Mouse (Mus musculus): ENCODE data around the gene Srp54a. TPM values are rescaled to one million over a fixed set of nuclear protein-coding genes. Genes with fewer than 3 reads are reported as not detected.

Srp54a gene
- polyA plus RNA-seq, 1 experiment from 2014 or later: 184 TPM

Other genes starting within 250 kb of the Srp54a start
- 179 and 211 TPM in 2 replicates for gene Cfl2, start 217.4 kb upstream of the Srp54a start, polyA plus RNA-seq (2015; fragmentation: Nextera tagmentation; extraction: Ambion mirVana)
- not detected in 2 replicates for gene Gm20403, start 93.7 kb upstream of the Srp54a start, polyA plus RNA-seq (2015; fragmentation: Nextera tagmentation; extraction: Ambion mirVana)
- gene Baz1a, start 65.9 kb upstream of the Srp54a start, polyA plus RNA-seq (2015; fragmentation: Nextera tagmentation; extraction: Ambion mirVana): 16.4 and 18.0 TPM in 2 replicates
- 25.8 and 32.9 TPM in 2 replicates for gene 2700097O09Rik, start 152 bp upstream of the Srp54a start, polyA plus RNA-seq (2015; fragmentation: Nextera tagmentation; extraction: Ambion mirVana)
- gene Fam177a, start 44.2 kb downstream of the Srp54a start, polyA plus RNA-seq (2015; fragmentation: Nextera tagmentation; extraction: Ambion mirVana): 30.9 and 31.3 TPM in 2 replicates
- 55.6 and 62.1 TPM in 2 replicates for gene Srp54b, start 74.8 kb downstream of the Srp54a start, polyA plus RNA-seq (2015; fragmentation: Nextera tagmentation; extraction: Ambion mirVana)
- not detected in 2 replicates for gene 1700047I17Rik2, start 119.3 kb downstream of the Srp54a start, polyA plus RNA-seq (2015; fragmentation: Nextera tagmentation; extraction: Ambion mirVana)
- gene Srp54c, start 149.9 kb downstream of the Srp54a start, polyA plus RNA-seq (2015; fragmentation: Nextera tagmentation; extraction: Ambion mirVana): 77.0 and 79.6 TPM in 2 replicates
- gene 1110008L16Rik, start 219.3 kb downstream of the Srp54a start, polyA plus RNA-seq (2015; fragmentation: Nextera tagmentation; extraction: Ambion mirVana): 22.5 and 23.9 TPM in 2 replicates
- 10.6 and 10.9 TPM in 2 replicates for gene Ppp2r3c, start 222.7 kb downstream of the Srp54a start, polyA plus RNA-seq (2015; fragmentation: Nextera tagmentation; extraction: Ambion mirVana)

All from stomach, embryonic 16.5 days (tissue).